Mouse (Mus musculus) ES-Bruce4 (cell line): Measurements from ENCODE around the gene Scrg1.

Experiments
- CTCF ChIP-seq: IDR thresholded peaks from one replicate; pipeline ENCODE4 v1.8.1; 2011; ENCODE audit warnings: low read depth, low read length
- EP300 ChIP-seq: IDR thresholded peaks from 2 replicates; pipeline ENCODE4 v1.6.1; 2011; ENCODE audit warnings: low read depth, low read length; ENCODE audit not compliant: insufficient read depth
- POLR2A ChIP-seq: IDR thresholded peaks from one replicate; pipeline ENCODE4 v1.8.1; 2011; ENCODE audit warnings: low read length; ENCODE audit not compliant: insufficient read depth

- no peak for TF ChIP-seq CTCF
- no peak for TF ChIP-seq POLR2A
- no peak for TF ChIP-seq EP300
Observed at GRCm38 (mm10) chr8:57450726-57451125, 5.0 kb upstream of the Scrg1 start.
